Mouse (Mus musculus): ENCODE results near the gene Fam129a. TPM values are rescaled to one million over a fixed set of nuclear protein-coding genes. Genes with fewer than 3 reads are reported as not detected.

Fam129a gene
- polyA plus RNA-seq (2012; ENCODE audit: insufficient read depth, insufficient read length, missing spikeins): 18.9 and 19.8 TPM in 2 replicates

DNA sequence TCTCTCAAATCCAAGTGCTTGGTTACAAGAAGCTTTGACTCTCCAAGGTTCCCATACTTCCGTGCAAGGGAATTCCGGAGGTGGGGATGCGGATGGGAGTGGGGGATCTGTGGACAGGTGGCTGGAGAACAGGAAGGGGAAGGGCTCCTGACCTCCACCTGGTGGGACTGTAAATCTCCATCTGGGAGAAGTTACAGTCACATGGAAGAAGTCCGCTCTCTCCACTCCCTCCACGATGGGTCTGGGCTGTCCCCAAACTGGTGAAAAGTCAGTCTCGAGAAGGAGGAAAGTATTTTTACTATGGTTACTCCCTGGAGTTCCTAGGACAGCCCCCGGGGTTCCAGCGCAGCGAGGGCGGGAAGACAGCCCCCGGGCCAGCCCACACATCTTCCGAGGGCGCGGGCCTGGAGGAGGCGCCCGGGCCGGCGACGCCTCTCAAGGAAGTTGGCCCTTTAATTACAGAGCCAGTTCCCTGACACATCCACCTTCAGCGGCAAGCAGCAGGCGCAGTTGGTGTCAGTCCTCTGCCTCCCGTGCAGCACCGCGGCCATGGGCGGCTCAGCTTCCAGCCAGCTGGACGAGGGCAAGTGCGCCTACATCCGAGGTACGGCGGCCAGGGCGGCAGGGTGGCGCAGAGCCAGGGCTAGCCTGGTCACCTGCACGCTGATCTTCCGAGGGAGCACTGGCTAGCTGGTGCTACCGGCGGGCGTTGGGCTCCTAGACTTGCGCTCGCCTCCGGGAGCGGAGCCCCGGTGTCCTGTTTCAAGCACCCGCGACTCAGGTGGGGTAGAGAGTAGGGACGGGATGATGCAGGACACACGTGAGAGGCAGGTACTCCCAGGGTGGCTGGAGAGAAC lies at the start of gene Fam129a:
Gene Fam129a (plus strand): TSS at position 206 of the 857 bp plus-strand sequence.
- Histone ChIP-seq H3K4me3 (ENCODE audit: insufficient read depth, low read depth, low read length) (peak within 1 kb of the TSS; percentile 79), H3K27ac (replicated peaks; ENCODE audit: low read depth, low read length) (peak within 1 kb of the TSS; percentile 46; the same call in 1 of the 2 replicates), H3K4me1 (ENCODE audit: control insufficient read depth, insufficient read depth, insufficient read length, low read length) (no peaks in the 10 kb centered on the region)

DNA sequence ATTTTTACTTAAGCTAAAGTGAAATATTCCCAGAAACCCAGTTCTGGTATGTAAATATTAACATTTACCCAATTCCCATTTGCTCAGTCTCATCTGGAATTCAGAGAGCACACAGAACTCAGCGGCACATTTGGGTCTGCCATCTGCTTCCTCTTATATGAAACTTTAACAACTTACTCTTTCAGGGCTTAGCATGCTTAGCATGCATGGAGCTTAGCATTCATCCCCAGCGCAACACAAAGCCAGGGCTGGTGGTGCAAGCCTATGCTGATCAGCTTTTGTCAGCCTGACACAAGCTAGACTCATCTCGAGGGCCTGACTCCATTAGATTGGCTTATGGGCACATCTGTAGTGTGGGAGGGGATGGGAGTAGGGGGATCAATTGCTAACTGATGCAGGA lies 44.3 kb upstream of the Fam129a start:
- H3K4me3 ChIP-seq (ENCODE audit: insufficient read depth, low read depth, low read length): no peak overlapping the region
- H3K4me1 ChIP-seq (ENCODE audit: control insufficient read depth, insufficient read depth, insufficient read length, low read length): no peaks in the 10 kb centered on the region
- no peak overlapping the region for H3K27ac ChIP-seq (replicated peaks; ENCODE audit: low read depth, low read length)

DNA sequence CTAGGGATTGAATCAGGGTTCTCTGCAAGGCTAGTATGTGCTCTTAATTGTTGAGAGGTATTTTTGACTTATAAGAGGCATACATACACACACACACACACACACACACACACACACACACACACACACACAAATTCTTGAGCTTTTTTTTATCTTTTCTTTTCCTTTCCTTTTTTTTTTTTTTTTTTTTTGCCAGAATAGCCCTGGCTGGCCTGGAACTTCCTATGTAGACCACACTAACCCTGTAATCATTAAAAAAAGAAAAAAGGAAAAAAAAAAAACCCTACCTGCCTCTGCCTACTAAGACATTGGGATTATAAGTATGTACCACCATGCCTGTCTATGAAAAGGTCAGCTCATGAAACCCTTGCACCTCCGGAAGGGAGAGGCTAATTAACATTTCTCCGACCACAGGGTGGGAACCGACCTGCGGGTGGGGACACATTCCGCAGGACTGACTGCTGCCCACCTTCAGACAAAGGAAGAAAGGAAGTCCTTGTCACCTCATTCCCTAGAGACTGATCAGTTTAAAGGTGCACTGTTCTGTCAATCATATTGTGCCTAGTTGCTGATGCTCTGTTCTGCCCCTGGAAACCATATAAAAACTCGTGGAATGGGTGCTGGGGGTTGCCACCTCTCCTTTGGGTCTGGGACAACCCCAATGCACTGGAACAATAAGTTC lies 27.0 kb upstream of the Fam129a start:
- Histone ChIP-seq H3K4me3 (ENCODE audit: insufficient read depth, low read depth, low read length) (no peak overlapping the region), H3K4me1 (ENCODE audit: control insufficient read depth, insufficient read depth, insufficient read length, low read length) (no peaks in the 10 kb centered on the region), H3K27ac (replicated peaks; ENCODE audit: low read depth, low read length) (no peak overlapping the region)

DNA sequence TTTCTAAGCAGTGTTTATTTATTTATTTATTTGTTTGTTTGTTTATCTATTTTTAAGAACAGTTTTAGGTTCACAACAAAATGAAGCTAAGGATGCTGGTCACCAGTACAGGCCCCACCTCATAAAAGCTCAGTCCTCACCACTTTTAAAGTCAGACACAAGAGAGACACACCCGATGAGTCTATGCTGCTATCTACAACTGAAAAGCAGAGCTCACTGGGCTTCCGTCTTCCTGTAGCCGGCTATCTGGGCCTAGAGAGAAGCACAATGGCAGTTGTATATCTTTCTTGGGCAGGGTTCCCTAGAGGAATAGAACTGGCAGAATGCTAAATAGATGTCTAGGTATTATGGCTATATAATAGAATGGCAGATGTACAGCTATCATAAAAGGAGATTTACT lies 26.4 kb upstream of the Fam129a start:
- Histone ChIP-seq H3K4me3 (ENCODE audit: insufficient read depth, low read depth, low read length) (no peak overlapping the region), H3K27ac (replicated peaks; ENCODE audit: low read depth, low read length) (no peak overlapping the region), H3K4me1 (ENCODE audit: control insufficient read depth, insufficient read depth, insufficient read length, low read length) (no peaks in the 10 kb centered on the region)

DNA sequence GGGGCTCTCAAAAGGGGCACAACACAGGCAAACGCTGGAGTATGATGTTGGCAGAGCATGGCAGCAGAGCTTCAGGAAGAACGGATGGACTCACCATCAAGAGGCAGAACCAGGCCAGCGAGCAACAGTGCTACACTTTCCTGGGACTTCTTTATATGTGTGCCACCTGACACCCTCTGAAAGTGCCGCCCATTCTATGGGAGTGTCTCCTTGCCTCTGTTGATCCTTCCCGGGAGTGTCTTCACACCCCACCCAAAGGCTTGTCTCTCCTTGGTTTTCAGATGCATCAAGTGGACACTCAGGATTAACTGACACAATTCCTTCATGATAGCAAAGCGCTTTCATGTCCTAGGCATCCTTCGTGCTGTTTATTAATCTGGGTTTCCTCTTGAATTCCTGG lies 25.4 kb upstream of the Fam129a start:
- Histone ChIP-seq H3K4me1 (ENCODE audit: control insufficient read depth, insufficient read depth, insufficient read length, low read length) (no peaks in the 10 kb centered on the region), H3K27ac (replicated peaks; ENCODE audit: low read depth, low read length) (no peak overlapping the region), H3K4me3 (ENCODE audit: insufficient read depth, low read depth, low read length) (no peak overlapping the region)

DNA sequence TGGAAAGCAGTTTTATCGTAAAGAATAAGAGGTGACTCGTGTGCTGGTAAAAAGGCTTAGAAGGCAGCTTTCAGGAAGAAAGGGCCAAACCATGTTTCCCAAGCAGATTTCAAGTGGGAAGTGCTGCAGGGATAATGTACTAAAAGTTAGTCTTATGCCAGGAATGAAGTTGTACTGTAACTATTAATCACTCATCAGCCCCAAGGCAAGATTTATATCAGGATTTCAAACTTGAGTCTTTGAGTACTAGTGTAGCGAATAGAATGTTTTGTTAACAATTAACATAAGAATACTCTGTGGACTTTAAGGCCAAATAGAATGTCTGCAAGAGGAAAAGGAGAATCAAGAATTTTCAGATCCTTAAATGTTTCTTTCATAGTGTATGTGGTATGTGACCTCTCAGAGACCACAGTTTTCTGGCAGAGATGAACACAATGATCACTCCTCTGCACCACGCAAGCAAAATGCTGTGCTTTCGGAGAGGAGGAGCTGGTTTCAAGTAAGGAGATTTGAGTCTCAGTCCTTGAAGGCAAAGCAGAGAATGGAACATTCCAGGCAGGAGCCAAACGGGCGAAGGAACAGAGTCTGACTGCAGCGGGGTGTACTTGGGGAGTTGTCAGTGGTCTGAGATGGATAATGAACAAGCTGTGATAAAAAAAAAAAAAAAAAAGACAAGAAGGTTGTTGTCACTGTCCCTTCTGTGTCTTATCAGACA lies 21.9 kb upstream of the Fam129a start:
- Histone ChIP-seq H3K27ac (replicated peaks; ENCODE audit: low read depth, low read length) (no peak overlapping the region), H3K4me3 (ENCODE audit: insufficient read depth, low read depth, low read length) (no peak overlapping the region), H3K4me1 (ENCODE audit: control insufficient read depth, insufficient read depth, insufficient read length, low read length) (no peaks in the 10 kb centered on the region)

DNA sequence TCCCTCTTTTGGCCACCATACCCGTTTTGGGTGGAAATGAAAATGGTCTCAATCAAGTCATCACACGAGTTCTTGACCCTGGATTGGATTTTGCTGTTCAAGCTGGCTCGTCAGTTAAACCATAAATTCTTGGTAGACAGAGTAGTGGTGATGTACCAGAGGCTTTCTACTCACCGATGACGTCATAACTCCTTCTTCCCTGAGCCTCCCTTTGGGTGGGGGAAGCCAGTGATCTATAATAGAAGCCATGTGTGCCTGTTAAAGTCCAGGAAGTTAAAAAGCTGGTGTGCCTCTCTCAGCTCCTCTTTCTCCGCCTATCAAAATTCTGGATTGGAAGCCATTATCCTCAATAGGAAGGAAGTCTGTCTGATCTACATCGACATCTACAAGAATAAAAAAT lies 21.2 kb upstream of the Fam129a start:
- H3K4me1 ChIP-seq (ENCODE audit: control insufficient read depth, insufficient read depth, insufficient read length, low read length): no peaks in the 10 kb centered on the region
- H3K4me3 ChIP-seq (ENCODE audit: insufficient read depth, low read depth, low read length): no peak overlapping the region
- H3K27ac ChIP-seq (replicated peaks; ENCODE audit: low read depth, low read length): no peak overlapping the region

DNA sequence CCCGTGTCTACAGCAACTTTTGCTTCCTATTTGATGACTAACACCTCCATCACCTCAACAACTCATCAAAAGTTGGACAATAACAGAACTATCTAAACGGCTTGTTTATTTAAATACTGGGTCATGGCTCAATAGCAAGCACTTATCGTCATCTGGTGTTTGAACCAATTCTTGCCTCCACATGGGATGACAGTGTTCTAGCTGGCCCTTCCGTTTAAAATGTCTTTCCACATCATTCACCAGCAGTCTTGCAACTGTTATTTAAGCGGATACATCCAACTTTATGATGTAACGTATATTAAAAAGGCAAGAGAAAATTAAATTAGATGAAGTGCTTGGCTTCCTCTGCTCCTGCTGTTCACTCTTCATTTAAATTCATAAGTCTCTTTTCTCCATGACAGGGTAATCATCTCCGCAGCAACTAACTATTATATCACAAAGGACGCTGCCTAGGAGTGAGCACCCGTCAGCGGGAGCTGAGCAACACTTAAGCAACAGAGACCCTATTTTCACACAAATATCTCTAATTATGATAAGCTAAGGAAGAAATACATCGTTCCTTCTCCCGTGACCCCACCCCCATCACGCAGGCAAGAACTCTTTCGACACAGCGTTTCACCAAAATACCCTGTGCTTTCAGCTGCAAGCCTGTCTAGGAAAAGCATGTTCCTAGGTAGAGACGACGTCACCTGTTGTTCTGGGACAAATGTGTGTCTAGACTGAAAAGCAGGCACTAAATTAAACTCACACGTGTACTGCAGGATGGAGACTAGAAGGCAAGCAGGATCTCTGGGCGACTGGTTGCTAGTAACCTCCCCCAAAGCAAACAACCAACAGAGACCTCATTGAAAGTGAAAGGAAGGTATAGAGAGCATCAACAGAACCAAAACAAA lies 20.2 kb upstream of the Fam129a start:
- Histone ChIP-seq H3K4me1 (ENCODE audit: control insufficient read depth, insufficient read depth, insufficient read length, low read length) (no peaks in the 10 kb centered on the region), H3K4me3 (ENCODE audit: insufficient read depth, low read depth, low read length) (no peak overlapping the region), H3K27ac (replicated peaks; ENCODE audit: low read depth, low read length) (no peak overlapping the region)

DNA sequence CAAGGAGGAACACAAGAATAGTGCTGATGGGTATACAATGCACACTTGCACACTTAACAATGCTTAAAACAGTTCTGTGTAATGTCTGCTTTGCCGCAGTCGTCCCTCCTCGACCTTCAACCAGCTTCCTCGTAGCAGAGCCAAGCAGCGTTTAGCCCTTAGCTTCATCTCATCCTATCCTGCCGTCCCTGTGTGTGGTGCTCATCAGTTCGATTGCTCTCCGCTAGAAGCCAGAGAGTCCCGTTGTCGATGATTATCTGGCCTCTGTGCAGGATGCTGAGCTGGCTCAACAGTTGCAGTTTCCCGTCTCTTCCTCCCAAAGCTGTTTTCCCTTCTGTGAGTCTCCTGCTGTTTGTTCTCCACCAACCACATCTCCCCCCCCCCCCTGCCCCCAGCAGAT lies 10.4 kb upstream of the Fam129a start:
- Histone ChIP-seq H3K4me3 (ENCODE audit: insufficient read depth, low read depth, low read length) (no peak overlapping the region), H3K4me1 (ENCODE audit: control insufficient read depth, insufficient read depth, insufficient read length, low read length) (no peaks in the 10 kb centered on the region), H3K27ac (replicated peaks; ENCODE audit: low read depth, low read length) (no peak overlapping the region)

DNA sequence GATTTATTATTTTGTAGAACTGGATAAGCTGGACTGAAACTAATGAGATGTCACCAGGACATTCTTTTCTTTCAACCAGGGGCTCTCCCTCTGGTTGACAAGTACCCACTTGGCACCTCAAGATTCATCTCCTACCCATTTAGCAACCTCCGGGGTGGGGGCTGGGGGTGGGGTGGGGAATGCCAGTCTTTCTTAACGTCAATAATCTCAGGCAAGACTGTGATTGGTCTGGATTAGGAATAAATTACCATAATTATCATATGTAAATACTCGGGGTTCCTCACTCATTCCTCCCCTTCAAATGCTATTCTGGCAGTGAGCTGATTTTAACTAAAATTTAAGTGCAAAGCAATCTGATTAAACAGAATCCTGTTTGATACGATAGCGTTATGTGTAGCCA lies 7.6 kb upstream of the Fam129a start:
- Histone ChIP-seq H3K4me1 (ENCODE audit: control insufficient read depth, insufficient read depth, insufficient read length, low read length) (no peaks in the 10 kb centered on the region), H3K4me3 (ENCODE audit: insufficient read depth, low read depth, low read length) (no peak overlapping the region), H3K27ac (replicated peaks; ENCODE audit: low read depth, low read length) (no peak overlapping the region)

DNA sequence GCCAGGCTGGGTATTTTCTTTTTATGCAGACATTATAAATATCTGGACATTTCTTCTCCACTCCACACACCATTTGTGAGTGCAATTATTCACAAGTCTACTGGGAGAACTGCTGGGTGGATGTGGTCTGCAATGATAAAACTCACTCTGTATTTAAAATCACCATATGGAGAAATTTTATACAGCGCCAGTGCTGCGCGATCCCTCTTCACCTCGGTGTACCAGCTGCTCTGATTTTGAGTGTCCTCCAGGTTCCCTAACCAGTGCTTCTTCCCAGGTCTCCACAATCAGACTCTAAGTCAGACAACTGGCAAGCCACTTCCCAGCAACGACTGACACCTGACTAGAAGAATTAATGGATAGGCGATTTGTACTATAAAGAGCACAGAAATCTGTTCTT lies 7.1 kb upstream of the Fam129a start:
- Histone ChIP-seq H3K4me1 (ENCODE audit: control insufficient read depth, insufficient read depth, insufficient read length, low read length) (no peaks in the 10 kb centered on the region), H3K27ac (replicated peaks; ENCODE audit: low read depth, low read length) (no peak overlapping the region), H3K4me3 (ENCODE audit: insufficient read depth, low read depth, low read length) (no peak overlapping the region)

DNA sequence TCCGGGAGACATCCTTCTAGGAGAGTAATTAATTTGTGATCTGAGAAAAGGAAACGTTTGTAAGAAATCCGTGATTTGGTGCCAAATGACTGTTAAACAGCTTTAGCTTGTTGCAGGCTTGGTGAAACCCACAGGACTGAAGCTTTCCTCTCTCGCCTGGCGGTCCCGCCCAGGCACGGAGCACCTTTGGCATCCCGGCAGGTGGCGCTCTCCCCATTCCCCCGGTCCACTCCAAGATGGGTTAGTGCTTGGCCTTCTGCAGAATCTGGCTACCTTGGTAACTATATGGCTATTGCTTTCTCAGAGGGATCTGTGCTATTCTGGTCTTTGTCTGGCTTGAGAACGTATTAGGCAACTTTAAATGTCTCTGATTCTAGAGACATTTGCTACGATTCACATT lies 6.6 kb upstream of the Fam129a start:
- no peaks in the 10 kb centered on the region for H3K4me1 ChIP-seq (ENCODE audit: control insufficient read depth, insufficient read depth, insufficient read length, low read length)

DNA sequence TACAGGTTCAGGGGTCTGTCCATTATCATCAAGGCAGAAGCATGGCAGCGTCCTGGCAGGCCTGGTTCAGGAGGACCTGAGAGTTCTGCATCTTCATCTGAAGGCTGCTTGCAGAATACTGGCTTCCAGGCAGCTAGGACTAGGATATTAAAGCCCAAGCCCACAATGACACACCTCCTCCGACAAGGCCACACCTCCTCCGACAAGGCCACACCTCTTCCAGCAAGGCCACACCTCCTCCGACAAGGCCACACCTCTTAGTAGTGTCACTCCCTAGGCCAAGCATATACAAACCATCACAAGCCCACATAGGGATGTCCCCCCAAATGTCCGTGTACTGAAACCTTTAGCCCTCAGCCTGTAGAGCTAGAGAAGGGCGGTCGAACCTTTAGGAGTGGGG lies 2.3 kb upstream of the Fam129a start:
- Histone ChIP-seq H3K4me3 (ENCODE audit: insufficient read depth, low read depth, low read length) (no peak overlapping the region), H3K27ac (replicated peaks; ENCODE audit: low read depth, low read length) (no peak overlapping the region), H3K4me1 (ENCODE audit: control insufficient read depth, insufficient read depth, insufficient read length, low read length) (no peaks in the 10 kb centered on the region)

More for the DNA sequence above, 6.6 kb upstream of the Fam129a start:
- Histone ChIP-seq H3K4me3 (ENCODE audit: insufficient read depth, low read depth, low read length) (no peak overlapping the region), H3K27ac (replicated peaks; ENCODE audit: low read depth, low read length) (no peak overlapping the region)

DNA sequence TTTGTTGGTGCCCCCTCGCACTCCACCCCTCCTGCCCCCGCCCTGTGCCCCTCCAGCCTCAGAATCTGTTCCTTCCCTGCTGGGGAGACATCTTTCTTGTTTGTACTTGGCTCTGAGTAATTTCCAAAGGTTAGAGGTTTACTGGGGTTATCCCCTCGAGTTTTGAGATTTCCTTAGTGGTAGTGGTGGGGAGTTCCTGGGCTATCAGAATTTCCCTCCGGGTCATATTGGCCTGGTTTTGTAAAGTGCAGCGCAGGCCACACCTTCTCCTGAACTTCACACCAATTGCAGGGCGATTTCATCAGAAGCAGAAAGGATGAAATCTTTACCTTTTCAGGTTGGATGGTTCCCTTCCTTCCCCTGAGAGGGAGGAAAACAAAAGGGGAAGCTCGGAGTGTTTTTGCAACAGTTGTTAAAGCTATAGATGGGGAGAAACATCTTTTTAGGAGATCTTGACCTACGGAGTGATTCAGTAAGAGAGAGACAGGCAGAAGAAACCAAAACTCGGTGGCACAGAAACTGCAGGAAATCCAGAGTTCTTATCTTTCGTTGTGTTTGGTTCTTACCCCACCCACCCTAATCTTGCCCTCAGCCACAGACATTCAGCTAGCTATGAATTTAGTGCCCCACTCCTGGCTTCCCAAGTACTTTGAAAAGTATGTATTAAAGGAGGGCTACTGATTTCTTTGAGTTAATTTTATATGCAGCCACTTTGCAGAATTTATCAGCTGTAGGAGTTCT lies 1.0 kb downstream of the Fam129a start:
- H3K4me1 ChIP-seq (ENCODE audit: control insufficient read depth, insufficient read depth, insufficient read length, low read length): no peaks in the 10 kb centered on the region
- peak overlapping the region; percentile 46; the same call in 1 of the 2 replicates for H3K27ac ChIP-seq (replicated peaks; ENCODE audit: low read depth, low read length)
- peak overlapping the region; percentile 79 for H3K4me3 ChIP-seq (ENCODE audit: insufficient read depth, low read depth, low read length)

All from brown adipose tissue, adult 24 weeks (tissue).